Mouse (Mus musculus) olfactory bulb, adult 2 months (tissue): ENCODE results near the gene Gm4969.

Experiments
- CTCF ChIP-seq: fragments of 200-500 bp; IDR thresholded peaks from 2 replicates; pipeline ENCODE4 v1.5.1; 2012; ENCODE audit warnings: low read depth, mild to moderate bottlenecking, low read length, moderate library complexity; ENCODE audit not compliant: insufficient read depth
- POLR2A ChIP-seq: fragments of 200-500 bp; IDR thresholded peaks from 2 replicates; pipeline ENCODE4 v1.6.1; 2012; ENCODE audit warnings: mild to moderate bottlenecking, low read depth, low read length, moderate library complexity; ENCODE audit not compliant: insufficient read depth

DNA sequence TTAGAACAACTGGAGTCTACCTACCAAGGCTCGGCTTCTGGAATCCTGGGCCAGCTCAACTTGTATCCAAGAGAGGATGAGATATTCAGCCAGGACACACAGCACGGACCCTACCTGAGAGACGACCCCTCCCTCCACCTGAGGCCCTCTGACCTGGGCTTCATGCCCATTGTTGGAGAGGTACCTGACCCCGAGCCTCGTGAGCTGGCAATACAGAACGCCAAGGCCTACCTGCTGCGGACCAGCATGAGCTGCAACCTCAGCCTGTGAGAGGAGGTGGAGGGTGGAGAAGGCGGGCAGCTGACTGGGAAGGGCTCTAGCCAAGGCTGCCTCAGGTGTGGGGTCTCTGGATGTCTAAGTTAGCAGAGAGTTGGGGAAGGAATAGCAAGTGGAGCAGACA lies 63.1 kb downstream of the Gm4969 start:
- no peak for TF ChIP-seq CTCF
- no peak for TF ChIP-seq POLR2A
